In the genomic region with DNA sequence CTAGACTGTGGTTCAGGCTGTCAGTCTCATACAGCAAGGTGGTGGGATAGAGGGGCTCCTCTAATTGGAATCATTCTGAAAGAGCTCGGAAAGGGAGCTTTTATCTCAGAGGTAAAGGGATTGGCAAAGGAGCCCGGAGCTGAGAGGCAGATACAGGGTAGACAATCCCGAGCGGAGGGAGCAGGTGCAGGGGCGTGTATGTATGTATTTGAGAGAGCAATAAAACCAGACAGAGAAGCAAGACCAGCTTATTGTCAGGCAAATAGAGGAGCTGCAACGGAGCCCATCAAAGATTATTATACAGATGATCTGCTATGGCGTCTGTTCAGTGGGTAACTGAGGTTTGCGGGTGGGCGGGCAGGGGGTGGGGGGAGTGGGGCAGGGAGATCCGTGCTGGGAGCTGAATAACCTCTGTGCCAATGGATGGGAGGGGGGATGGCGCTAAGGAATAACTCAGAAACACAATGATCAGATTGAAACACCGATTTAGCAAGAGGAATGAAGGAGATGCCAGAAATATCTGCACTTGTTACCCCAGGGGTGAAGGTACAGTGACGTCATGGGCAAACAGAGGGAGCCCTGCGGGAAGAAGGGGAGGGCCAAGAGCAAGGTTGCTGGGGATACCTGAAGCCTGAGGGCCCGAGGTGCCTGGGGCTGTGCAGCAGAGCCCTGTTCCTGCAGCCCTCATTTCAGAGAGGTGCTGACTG, we compare ENCODE assay signal across 9 mouse cellular contexts. TPM values are rescaled to one million over a fixed set of nuclear protein-coding genes. Genes with fewer than 3 reads are reported as not detected.
DNase-seq lines count a peak whose midpoint lies in the region; ATAC-seq and TF ChIP-seq lines count a peak whose summit lies in the region.
"Had no signal": no experiment of that assay in that cellular context is flagged by ENCODE, and none has a peak within 500 bp of the region (broad histone marks: within the 10 kb centered on the region; RNA-seq: fewer than 3 reads in every experiment).

No protein-coding gene starts in this region.

- H3K4me3 ChIP-seq in intestine, embryonic 14.5 days (ENCODE audit: low read depth, low read length) = no peak overlapping the region
- no peak overlapping the region for H3K4me3 ChIP-seq in intestine, postnatal 0 days (ENCODE audit: low read depth, low read length)
- H3K4me3 ChIP-seq in hindbrain, embryonic 11.5 days (ENCODE audit: low read depth, low read length) = no peak overlapping the region
- H3K4me3 ChIP-seq in midbrain, embryonic 15.5 days = peak overlapping the region; percentile 13
- H3K4me3 ChIP-seq: stomach, embryonic 15.5 days had no signal

- no peak overlapping the region; the same call in 1 of the 2 replicates for H3K4me2 ChIP-seq in intestine, embryonic 14.5 days (ENCODE audit: low read length)
- H3K4me2 ChIP-seq in intestine, postnatal 0 days (replicated peaks; ENCODE audit: low read depth) = no peak overlapping the region
- H3K4me2 ChIP-seq in hindbrain, embryonic 11.5 days (replicated peaks; ENCODE audit: low read depth, low read length) = peak overlapping the region; percentile 19; the same call in 1 of the 2 replicates
- H3K4me2 ChIP-seq in midbrain, embryonic 15.5 days = peak overlapping the region; percentile 52
- H3K4me2 ChIP-seq: stomach, embryonic 15.5 days had no signal

- H3K27me3 ChIP-seq in intestine, embryonic 14.5 days (replicated peaks; ENCODE audit: control insufficient read depth, insufficient read depth, low read length) = peaks cover 20% of the 10 kb centered on the region
- no peaks in the 10 kb centered on the region for H3K27me3 ChIP-seq in intestine, postnatal 0 days (replicated peaks; ENCODE audit: control insufficient read depth, insufficient read depth, low read length)
- H3K27me3 ChIP-seq in hindbrain, embryonic 11.5 days (ENCODE audit: control insufficient read depth, insufficient read depth, low read length) = no peaks in the 10 kb centered on the region
- no peaks in the 10 kb centered on the region for H3K27me3 ChIP-seq in midbrain, embryonic 15.5 days (replicated peaks)

- no peaks in the 10 kb centered on the region for H3K36me3 ChIP-seq in intestine, embryonic 14.5 days (ENCODE audit: control insufficient read depth, insufficient read depth, low read length)
- no peaks in the 10 kb centered on the region for H3K36me3 ChIP-seq in intestine, postnatal 0 days (ENCODE audit: control insufficient read depth, insufficient read depth)
- no peaks in the 10 kb centered on the region for H3K36me3 ChIP-seq in hindbrain, embryonic 11.5 days (ENCODE audit: control insufficient read depth, insufficient read depth, low read length)
- no peaks in the 10 kb centered on the region for H3K36me3 ChIP-seq in midbrain, embryonic 15.5 days (replicated peaks)
- H3K36me3 ChIP-seq: stomach, embryonic 15.5 days had no signal

- no peaks in the 10 kb centered on the region for H3K9me3 ChIP-seq in intestine, embryonic 14.5 days (ENCODE audit: control insufficient read depth, low read length)
- no peaks in the 10 kb centered on the region for H3K9me3 ChIP-seq in intestine, postnatal 0 days (ENCODE audit: control insufficient read depth)
- no peaks in the 10 kb centered on the region for H3K9me3 ChIP-seq in hindbrain, embryonic 11.5 days (ENCODE audit: control insufficient read depth, low read length)
- H3K9me3 ChIP-seq in midbrain, embryonic 15.5 days = no peaks in the 10 kb centered on the region
- H3K9me3 ChIP-seq: stomach, embryonic 15.5 days had no signal

- 0 out of 2 replicates have a peak, but pooled peaks cover 7% of the 10 kb centered on the region for H3K4me1 ChIP-seq in intestine, embryonic 14.5 days (replicated peaks; ENCODE audit: control insufficient read depth, insufficient read depth, low read length)
- H3K4me1 ChIP-seq in intestine, postnatal 0 days (replicated peaks; ENCODE audit: control insufficient read depth, insufficient read depth, low read length) = peaks cover 3% of the 10 kb centered on the region; the same call in 1 of the 2 replicates
- H3K4me1 ChIP-seq in hindbrain, embryonic 11.5 days (replicated peaks; ENCODE audit: control insufficient read depth, insufficient read depth, low read length) = peaks cover 16% of the 10 kb centered on the region
- peaks cover 75% of the 10 kb centered on the region for H3K4me1 ChIP-seq in midbrain, embryonic 15.5 days

- peak; percentile 49; the same call in 1 of the 2 replicates for ATAC-seq in intestine, embryonic 14.5 days (replicated peaks; ENCODE audit: low FRiP score, low TSS enrichment, low read depth)
- ATAC-seq in intestine, postnatal 0 days = no peak; the same call in 1 of the 2 replicates
- ATAC-seq in hindbrain, embryonic 11.5 days (ENCODE audit: low FRiP score) = peak; percentile 53
- peak; percentile 25 for ATAC-seq in midbrain, embryonic 15.5 days (replicated peaks)

- no peak overlapping the region for H3K9ac ChIP-seq in intestine, embryonic 14.5 days (ENCODE audit: low read length)
- H3K9ac ChIP-seq in intestine, postnatal 0 days (ENCODE audit: low read depth, low read length) = no peak overlapping the region
- no peak overlapping the region for H3K9ac ChIP-seq in hindbrain, embryonic 11.5 days (ENCODE audit: low read depth, low read length)
- peak overlapping the region; percentile 23; the same call in 1 of the 2 replicates for H3K9ac ChIP-seq in midbrain, embryonic 15.5 days
- H3K9ac ChIP-seq: stomach, embryonic 15.5 days had no signal

- no peak for TF ChIP-seq CTCF in intestine, postnatal 0 days (IDR thresholded peaks at IDR 0.05; ENCODE audit: low read depth)

- WGBS in intestine, embryonic 14.5 days = 28% methylated on average over 15 of the region's 15 CpGs
- WGBS in intestine, postnatal 0 days = 26% methylated on average over 15 of the region's 15 CpGs
- 28% methylated on average over 15 of the region's 15 CpGs for WGBS in hindbrain, embryonic 11.5 days
- 7% methylated on average over 15 of the region's 15 CpGs for WGBS in midbrain, embryonic 15.5 days

- no peak overlapping the region for H3K27ac ChIP-seq in intestine, embryonic 14.5 days (ENCODE audit: low read depth)
- no peak overlapping the region for H3K27ac ChIP-seq in intestine, postnatal 0 days (ENCODE audit: low read depth, low read length)
- H3K27ac ChIP-seq in hindbrain, embryonic 11.5 days (ENCODE audit: low read depth, low read length) = peak overlapping the region; percentile 72
- peak overlapping the region; percentile 85 for H3K27ac ChIP-seq in midbrain, embryonic 15.5 days
- H3K27ac ChIP-seq: stomach, embryonic 15.5 days had no signal

- DNase-seq in intestine, embryonic 14.5 days (ENCODE audit: low spot score) = no peak
- peak; percentile 60 for DNase-seq in brain, adult 2 months (ENCODE audit: low read depth, low spot score)
- peak; percentile 46 for DNase-seq in hindbrain, embryonic 11.5 days (ENCODE audit: low spot score)
- DNase-seq in ovary, postnatal 36 days (ENCODE audit: low spot score) = no peak
- no peak for DNase-seq in urinary bladder, postnatal 14 days (ENCODE audit: low spot score)
- no peak for DNase-seq in testis, postnatal 10 days (ENCODE audit: low spot score)

RNA-seq across cellular contexts. Expression of a gene that starts 8.3 kb away (rescaled TPM):
- polyA plus RNA-seq in intestine, embryonic 14.5 days (2014; fragmentation: Nextera tagmentation; extraction: Ambion mirVana) = 0.04 and 0.46 TPM in 2 replicates
- polyA plus RNA-seq in intestine, postnatal 0 days (2015; fragmentation: Nextera tagmentation; extraction: Ambion mirVana) = 0.07 and 0.17 TPM in 2 replicates
- 5.8 and 7.9 TPM in 2 replicates for polyA plus RNA-seq in hindbrain, embryonic 11.5 days (2014; fragmentation: Nextera tagmentation; extraction: Ambion mirVana)
- polyA plus RNA-seq in midbrain, embryonic 15.5 days (2015; fragmentation: Nextera tagmentation; extraction: Ambion mirVana) = 42.0 and 46.9 TPM in 2 replicates

Comparison
In these comparisons a context has a peak if more than half of its experiments do, and no peak if none do; other contexts are left out.
1. DNase-seq: peak in brain, adult 2 months (single experiment) and hindbrain, embryonic 11.5 days (single experiment); none in intestine, embryonic 14.5 days (single experiment), ovary, postnatal 36 days (single experiment), urinary bladder, postnatal 14 days (single experiment) and testis, postnatal 10 days (single experiment).
2. H3K27ac ChIP-seq: peak in hindbrain, embryonic 11.5 days (single experiment) and midbrain, embryonic 15.5 days (single experiment); none in intestine, embryonic 14.5 days (single experiment) and intestine, postnatal 0 days (single experiment).
3. H3K4me2 ChIP-seq: peak in hindbrain, embryonic 11.5 days (single experiment) and midbrain, embryonic 15.5 days (single experiment); none in intestine, embryonic 14.5 days (single experiment) and intestine, postnatal 0 days (single experiment).